Mouse (Mus musculus): Measurements from ENCODE around the gene Samd1. TPM values are rescaled to one million over a fixed set of nuclear protein-coding genes. Genes with fewer than 3 reads are reported as not detected.

Gene Samd1
- total RNA-seq (2014; rRNA removed), result 65.3 and 86.9 TPM in 2 replicates
- 4.1 and 4.6 TPM in 2 replicates for polyA plus RNA-seq (2015; fragmentation: Nextera tagmentation; extraction: Ambion mirVana)

DNA sequence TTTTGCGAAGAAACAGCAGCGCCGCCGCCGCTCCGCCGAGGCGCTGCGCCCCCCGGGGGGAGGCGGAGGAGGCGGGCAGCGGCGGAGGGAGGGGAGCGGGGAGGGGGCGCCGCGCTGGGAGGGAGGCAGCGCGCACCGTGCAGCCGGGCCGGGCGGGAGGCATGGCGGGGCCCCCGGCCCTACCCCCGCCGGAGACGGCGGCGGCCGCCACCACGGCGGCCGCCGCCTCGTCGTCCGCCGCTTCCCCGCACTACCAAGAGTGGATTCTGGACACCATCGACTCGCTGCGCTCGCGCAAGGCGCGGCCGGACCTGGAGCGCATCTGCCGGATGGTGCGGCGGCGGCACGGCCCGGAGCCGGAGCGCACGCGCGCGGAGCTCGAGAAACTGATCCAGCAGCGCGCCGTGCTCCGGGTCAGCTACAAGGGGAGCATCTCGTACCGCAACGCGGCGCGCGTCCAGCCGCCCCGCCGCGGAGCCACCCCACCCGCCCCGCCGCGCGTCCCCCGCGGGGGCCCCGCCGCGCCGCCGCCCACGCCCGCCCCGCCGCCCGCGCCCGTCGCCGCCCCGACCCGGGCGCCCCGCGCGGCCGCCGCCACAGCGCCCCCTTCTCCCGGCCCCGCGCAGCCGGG, at the start of gene Samd1:
TSS of gene Samd1 (plus strand) at position 162 of the 631 bp plus-strand sequence.
- Histone ChIP-seq H3K9ac (replicated peaks; ENCODE audit: low read length, poor library complexity, severe bottlenecking) (peak within 1 kb of the TSS; percentile 79), H3K4me2 (ENCODE audit: low read depth, low read length, poor library complexity, severe bottlenecking) (peak within 1 kb of the TSS; percentile 92), H3K9me3 (ENCODE audit: low read length) (no peaks in the 10 kb centered on the region), H3K4me3 (ENCODE audit: low read depth, low read length) (peak within 1 kb of the TSS; percentile 73), H3K4me1 (ENCODE audit: insufficient read depth, low read length) (peaks cover 5% of the 10 kb centered on the region; the same call in 1 of the 2 replicates), H3K36me3 (ENCODE audit: insufficient read depth, low read length) (0 out of 2 replicates have a peak, but pooled peaks cover 2% of the 10 kb centered on the region), H3K27ac (ENCODE audit: low read depth, low read length) (peak within 1 kb of the TSS; percentile 87), H3K27me3 (ENCODE audit: insufficient read depth, low read length) (no peaks in the 10 kb centered on the region)
- peak; percentile 66 for DNase-seq (ENCODE audit: low spot score)
- under 1% methylated on average over 47 of the region's 112 CpGs for WGBS
- peak; percentile 21; the same call in 1 of the 2 replicates for ATAC-seq (ENCODE audit: low FRiP score)
- TF ChIP-seq CTCF (IDR thresholded peaks at IDR 0.05), result no peak

DNA sequence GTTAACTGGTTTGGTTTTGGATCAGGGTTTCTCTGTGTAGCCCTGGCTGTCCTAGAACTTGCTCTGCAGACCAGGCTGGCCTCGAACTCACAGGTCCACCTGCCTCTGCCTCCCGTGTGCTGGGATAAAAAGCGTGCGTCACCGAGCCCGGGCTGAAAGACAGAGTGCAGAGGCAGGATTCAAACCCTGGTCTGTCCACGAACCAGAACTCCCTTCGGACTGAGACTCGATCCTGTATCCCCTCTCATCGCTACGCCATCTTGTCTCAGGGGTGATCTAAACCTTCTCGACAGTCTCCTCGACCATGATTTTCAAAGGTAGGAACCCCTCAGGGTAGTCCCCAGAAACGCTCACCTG, 42.7 kb upstream of the Samd1 start:
- H3K9me3 ChIP-seq (ENCODE audit: low read length), result no peaks in the 10 kb centered on the region
- H3K27me3 ChIP-seq (ENCODE audit: insufficient read depth, low read length), result no peaks in the 10 kb centered on the region
- H3K4me1 ChIP-seq (ENCODE audit: insufficient read depth, low read length), result no peaks in the 10 kb centered on the region
- ATAC-seq (ENCODE audit: low FRiP score), result peak; percentile 34
- WGBS, result under 1% methylated on average over 14 of the region's 14 CpGs
- TF ChIP-seq CTCF (IDR thresholded peaks at IDR 0.05), result no peak
- peak overlapping the region; percentile 52 for H3K27ac ChIP-seq (ENCODE audit: low read depth, low read length)
- DNase-seq (ENCODE audit: low spot score), result no peak
- peak overlapping the region; percentile 94 for H3K4me2 ChIP-seq (ENCODE audit: low read depth, low read length, poor library complexity, severe bottlenecking)
- H3K4me3 ChIP-seq (ENCODE audit: low read depth, low read length), result peak overlapping the region; percentile 49
- H3K36me3 ChIP-seq (ENCODE audit: insufficient read depth, low read length), result no peaks in the 10 kb centered on the region
- H3K9ac ChIP-seq (replicated peaks; ENCODE audit: low read length, poor library complexity, severe bottlenecking), result peak overlapping the region; percentile 42; the same call in 1 of the 2 replicates

DNA sequence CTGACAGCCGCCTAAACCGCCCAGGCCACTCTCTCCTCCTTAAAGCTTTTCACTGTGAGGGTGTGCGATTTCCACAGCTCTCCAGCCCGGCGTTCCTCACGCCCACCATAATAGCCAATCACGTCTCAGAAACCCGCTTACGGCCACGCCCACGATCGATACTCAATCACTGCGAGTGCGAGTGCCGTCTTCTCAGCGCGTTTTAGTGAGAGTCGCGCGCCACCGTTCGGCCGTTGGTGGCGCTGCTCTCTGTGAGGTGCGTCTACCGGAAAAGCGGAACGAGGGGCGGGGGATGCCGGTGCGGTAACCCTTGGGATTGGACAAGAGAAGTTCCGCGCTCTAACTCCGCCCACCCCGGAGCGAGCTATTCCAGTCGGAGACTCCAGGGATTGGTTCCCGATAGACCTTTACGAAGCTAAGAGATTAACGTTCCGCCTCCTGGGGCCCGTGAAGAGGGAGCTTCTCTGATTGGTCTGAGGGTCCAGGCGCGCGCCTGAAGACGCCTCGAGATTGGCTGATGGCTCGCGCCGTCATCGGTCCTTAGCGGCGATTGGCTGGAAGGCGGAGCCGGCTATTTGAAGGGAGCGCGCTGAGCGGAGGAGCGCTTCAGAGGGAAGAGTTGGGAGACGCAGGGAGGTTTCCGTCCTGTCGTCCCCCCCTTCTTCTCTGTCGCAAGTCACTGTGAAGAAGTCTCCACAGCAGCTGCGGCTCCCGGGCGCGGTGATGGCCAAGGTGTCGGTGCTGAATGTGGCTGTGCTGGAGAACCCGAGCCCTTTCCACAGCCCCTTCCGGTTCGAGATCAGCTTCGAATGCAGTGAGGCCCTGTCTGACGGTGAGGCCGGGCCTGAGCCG, 42.1 kb upstream of the Samd1 start, which contains the start of the genes Gm10644 and Asf1b:
TSS of gene Gm10644 (minus strand) at position 100 of the 852 bp plus-strand sequence.
TSS of gene Asf1b (plus strand) at position 402 of the 852 bp plus-strand sequence.
- Histone ChIP-seq H3K36me3 (ENCODE audit: insufficient read depth, low read length) (no peaks in the 10 kb centered on the region), H3K4me2 (ENCODE audit: low read depth, low read length, poor library complexity, severe bottlenecking) (peak within 1 kb of the TSS; percentile 94), H3K27me3 (ENCODE audit: insufficient read depth, low read length) (no peaks in the 10 kb centered on the region), H3K27ac (ENCODE audit: low read depth, low read length) (peak within 1 kb of the TSS; percentile 52), H3K9ac (replicated peaks; ENCODE audit: low read length, poor library complexity, severe bottlenecking) (peak within 1 kb of the TSS; percentile 42; the same call in 1 of the 2 replicates), H3K9me3 (ENCODE audit: low read length) (no peaks in the 10 kb centered on the region), H3K4me3 (ENCODE audit: low read depth, low read length) (peak within 1 kb of the TSS; percentile 49), H3K4me1 (ENCODE audit: insufficient read depth, low read length) (no peaks in the 10 kb centered on the region)
- ATAC-seq (ENCODE audit: low FRiP score), result peak; percentile 99
- WGBS, result under 1% methylated on average over 75 of the region's 75 CpGs
- peak; percentile 97 for TF ChIP-seq CTCF (IDR thresholded peaks at IDR 0.05)
- DNase-seq (ENCODE audit: low spot score), result peak; percentile 100

DNA sequence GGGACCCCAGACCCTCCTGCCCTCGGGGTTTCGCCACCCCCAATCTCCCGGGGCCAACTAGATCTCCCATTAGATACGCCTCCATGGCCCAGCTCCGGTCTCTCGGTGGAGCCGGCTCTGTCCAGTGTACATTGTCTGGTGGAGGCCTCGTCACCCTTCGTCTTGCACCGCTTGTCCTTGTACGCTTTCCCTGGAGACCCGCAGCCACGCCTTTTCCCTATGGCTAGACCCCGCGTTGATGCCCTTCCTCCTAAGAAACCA, 41.6 kb upstream of the Samd1 start:
- Histone ChIP-seq H3K27ac (ENCODE audit: low read depth, low read length) (no peak overlapping the region), H3K9ac (replicated peaks; ENCODE audit: low read length, poor library complexity, severe bottlenecking) (no peak overlapping the region), H3K4me3 (ENCODE audit: low read depth, low read length) (peak overlapping the region; percentile 49), H3K9me3 (ENCODE audit: low read length) (no peaks in the 10 kb centered on the region), H3K36me3 (ENCODE audit: insufficient read depth, low read length) (no peaks in the 10 kb centered on the region), H3K4me2 (ENCODE audit: low read depth, low read length, poor library complexity, severe bottlenecking) (peak overlapping the region; percentile 94), H3K4me1 (ENCODE audit: insufficient read depth, low read length) (no peaks in the 10 kb centered on the region), H3K27me3 (ENCODE audit: insufficient read depth, low read length) (no peaks in the 10 kb centered on the region)
- ATAC-seq (ENCODE audit: low FRiP score) (no peak), DNase-seq (ENCODE audit: low spot score) (no peak)
- TF ChIP-seq CTCF (IDR thresholded peaks at IDR 0.05), result no peak
- WGBS, result under 1% methylated on average over 14 of the region's 15 CpGs

DNA sequence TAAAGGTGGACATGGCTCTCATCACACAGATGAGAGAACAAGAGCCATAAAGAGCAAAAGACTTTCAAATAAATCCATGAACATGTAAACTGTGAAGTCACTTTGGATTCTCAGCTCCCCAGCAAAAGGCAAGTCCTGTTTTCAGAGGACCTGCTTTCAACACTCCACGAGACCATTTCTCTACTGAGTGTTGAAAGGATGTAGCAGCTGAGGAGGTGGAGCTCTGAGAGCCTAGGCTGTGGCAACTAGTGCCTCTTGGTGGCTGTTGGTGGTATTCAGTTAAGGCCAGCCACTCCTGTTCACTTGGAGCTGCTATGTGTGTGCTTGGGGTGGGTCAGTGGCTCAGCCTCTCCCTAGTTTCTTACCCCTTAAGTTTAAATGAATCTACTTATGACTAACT, 40.7 kb upstream of the Samd1 start:
- 6% methylated on average over 1 of the region's 1 CpGs for WGBS
- no peak for ATAC-seq (ENCODE audit: low FRiP score)

More for the DNA sequence above, 40.7 kb upstream of the Samd1 start:
- Histone ChIP-seq H3K4me2 (ENCODE audit: low read depth, low read length, poor library complexity, severe bottlenecking) (peak overlapping the region; percentile 94; the same call in 1 of the 2 replicates), H3K27ac (ENCODE audit: low read depth, low read length) (no peak overlapping the region), H3K4me3 (ENCODE audit: low read depth, low read length) (no peak overlapping the region), H3K4me1 (ENCODE audit: insufficient read depth, low read length) (no peaks in the 10 kb centered on the region), H3K36me3 (ENCODE audit: insufficient read depth, low read length) (no peaks in the 10 kb centered on the region), H3K27me3 (ENCODE audit: insufficient read depth, low read length) (no peaks in the 10 kb centered on the region), H3K9me3 (ENCODE audit: low read length) (no peaks in the 10 kb centered on the region), H3K9ac (replicated peaks; ENCODE audit: low read length, poor library complexity, severe bottlenecking) (no peak overlapping the region)
- peak; percentile 31 for DNase-seq (ENCODE audit: low spot score)
- peak; percentile 30 for TF ChIP-seq CTCF (IDR thresholded peaks at IDR 0.05)

Measured in midbrain, postnatal 0 days (tissue).